Mouse (Mus musculus): ENCODE data around the gene Tmeff1.

DNA sequence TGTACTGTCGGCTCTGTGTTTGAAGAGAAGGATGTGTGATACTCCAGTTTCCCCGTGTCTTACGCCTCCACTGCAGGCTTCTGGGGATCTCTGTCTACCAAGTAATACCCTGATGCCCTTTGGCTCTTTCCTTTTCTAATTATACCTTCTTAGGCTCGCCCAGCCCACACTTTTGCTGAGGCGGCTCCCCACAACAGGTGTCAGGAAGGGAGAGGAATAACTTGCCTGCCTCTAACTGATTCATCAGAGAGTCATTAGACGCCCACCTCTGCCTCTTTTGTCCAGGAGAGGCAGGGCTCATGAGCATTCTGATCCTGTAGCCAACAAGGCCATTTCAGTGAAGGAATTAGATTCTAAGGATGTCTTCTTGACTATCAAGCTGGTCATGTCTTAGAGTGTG, 82.3 kb downstream of the Tmeff1 start:
- no peak for TF ChIP-seq POLR2A (IDR thresholded peaks at IDR 0.05; ENCODE audit: low read depth, low read length)
- no peak for TF ChIP-seq CTCF (IDR thresholded peaks at IDR 0.05; ENCODE audit: extremely low read depth, insufficient read depth, insufficient read length, insufficient replicate concordance)
